Mouse (Mus musculus): Measurements from ENCODE around the gene Tank. TPM values are rescaled to one million over a fixed set of nuclear protein-coding genes. Genes with fewer than 3 reads are reported as not detected.

Tank gene
- 45.5 TPM for polyA plus RNA-seq (2014; fragmentation: Illumina TruSeq; extraction: RNeasy Lipid Tissue Mini Kit (QIAGEN cat#74804); ENCODE audit: low read depth, low replicate concordance)

DNA sequence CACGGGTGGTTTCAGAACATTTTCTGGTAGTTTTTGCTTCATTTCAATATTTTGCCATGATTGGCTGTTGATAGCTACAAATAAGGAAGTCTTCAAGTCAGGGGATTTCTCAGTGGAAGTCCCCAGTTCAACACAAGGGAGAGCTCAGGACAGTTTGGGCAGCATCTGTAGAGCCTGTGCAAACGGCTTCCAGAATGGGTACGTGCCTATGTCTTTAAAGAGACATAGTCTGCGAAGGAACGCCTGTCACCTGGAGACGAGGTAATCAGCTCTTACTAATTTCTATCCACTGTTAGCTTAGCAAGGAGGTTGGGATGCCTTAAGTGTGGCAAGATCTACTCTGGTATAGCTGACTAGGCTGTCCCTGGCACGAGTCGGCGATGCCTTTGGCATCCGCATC lies at the start of gene Tank:
Gene Tank (plus strand): TSS at position 153 of the 400 bp plus-strand sequence.

Other genes starting within 250 kb of the Tank start
- 215 TPM for gene Psmd14, start 133.1 kb downstream of the Tank start, polyA plus RNA-seq (2014; fragmentation: Illumina TruSeq; extraction: RNeasy Lipid Tissue Mini Kit (QIAGEN cat#74804); ENCODE audit: low read depth, low replicate concordance)
- gene Tbr1, start 224.3 kb downstream of the Tank start, polyA plus RNA-seq (2014; fragmentation: Illumina TruSeq; extraction: RNeasy Lipid Tissue Mini Kit (QIAGEN cat#74804); ENCODE audit: low read depth, low replicate concordance), result not detected